Mouse (Mus musculus): ENCODE measurements at regions not wholly inside any gene's neighbourhood (a gene's known extent, or its start where the extent isn't known, plus 50 kb on each side); places are given as distances from the start of the nearest gene placed in this dataset.

- WGBS, result 90% methylated on average over 5 of the region's 5 CpGs
- Histone ChIP-seq H3K4me3 (ENCODE audit: low read depth, low read length) (no peak overlapping the region), H3K27ac (ENCODE audit: low read depth, low read length) (no peak overlapping the region), H3K4me1 (ENCODE audit: insufficient read depth, low read length) (no peaks in the 10 kb centered on the region), H3K9ac (replicated peaks; ENCODE audit: low read length, poor library complexity, severe bottlenecking) (no peak overlapping the region), H3K36me3 (ENCODE audit: insufficient read depth, low read length) (no peaks in the 10 kb centered on the region), H3K4me2 (ENCODE audit: low read depth, low read length, poor library complexity, severe bottlenecking) (no peak overlapping the region), H3K9me3 (ENCODE audit: low read length) (no peaks in the 10 kb centered on the region), H3K27me3 (ENCODE audit: insufficient read depth, low read length) (no peaks in the 10 kb centered on the region)
- no peak for TF ChIP-seq CTCF (IDR thresholded peaks at IDR 0.05)
- ATAC-seq (ENCODE audit: low FRiP score) (no peak), DNase-seq (ENCODE audit: low spot score) (no peak)
Observed at GRCm38 (mm10) chr13:110913687-110914086, 341.1 kb upstream of the Actbl2 start.

GRCm38 (mm10) chr13:110915161-110915560 is 339.7 kb upstream of the Actbl2 start:
- DNase-seq (ENCODE audit: low spot score) (no peak), ATAC-seq (ENCODE audit: low FRiP score) (no peak)
- 83% methylated on average over 1 of the region's 1 CpGs for WGBS
- no peak overlapping the region for H3K4me3 ChIP-seq (ENCODE audit: low read depth, low read length)
- no peak overlapping the region for H3K27ac ChIP-seq (ENCODE audit: low read depth, low read length)
- H3K9me3 ChIP-seq (ENCODE audit: low read length), result no peaks in the 10 kb centered on the region
- H3K4me2 ChIP-seq (ENCODE audit: low read depth, low read length, poor library complexity, severe bottlenecking), result no peak overlapping the region
- no peaks in the 10 kb centered on the region for H3K27me3 ChIP-seq (ENCODE audit: insufficient read depth, low read length)
- no peaks in the 10 kb centered on the region for H3K4me1 ChIP-seq (ENCODE audit: insufficient read depth, low read length)
- H3K9ac ChIP-seq (replicated peaks; ENCODE audit: low read length, poor library complexity, severe bottlenecking), result no peak overlapping the region
- no peaks in the 10 kb centered on the region for H3K36me3 ChIP-seq (ENCODE audit: insufficient read depth, low read length)
- TF ChIP-seq CTCF (IDR thresholded peaks at IDR 0.05), result no peak

DNA sequence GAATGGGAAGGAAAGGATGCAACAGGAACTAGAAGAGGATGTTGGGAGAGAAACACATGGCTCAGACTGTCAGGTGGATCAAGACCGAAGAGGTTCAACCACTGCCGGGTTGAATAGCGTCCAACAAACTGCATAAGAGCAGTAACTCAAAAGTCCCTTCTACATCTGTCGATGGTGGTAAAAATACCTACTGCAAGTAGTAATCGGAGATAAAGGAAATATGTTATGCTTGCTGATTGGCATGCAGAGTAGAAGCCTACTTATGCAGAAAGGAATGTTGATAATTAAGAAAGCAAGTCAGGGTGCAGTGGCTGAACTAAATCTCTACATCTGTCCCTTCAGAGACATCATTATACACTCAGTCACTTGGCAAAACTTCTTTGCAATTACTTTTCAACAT is 330.9 kb upstream of the Actbl2 start:
- 95% methylated on average over 5 of the region's 5 CpGs for WGBS
- Histone ChIP-seq H3K27me3 (ENCODE audit: insufficient read depth, low read length) (no peaks in the 10 kb centered on the region), H3K27ac (ENCODE audit: low read depth, low read length) (no peak overlapping the region), H3K4me1 (ENCODE audit: insufficient read depth, low read length) (no peaks in the 10 kb centered on the region), H3K36me3 (ENCODE audit: insufficient read depth, low read length) (no peaks in the 10 kb centered on the region), H3K9ac (replicated peaks; ENCODE audit: low read length, poor library complexity, severe bottlenecking) (no peak overlapping the region), H3K4me2 (ENCODE audit: low read depth, low read length, poor library complexity, severe bottlenecking) (no peak overlapping the region), H3K9me3 (ENCODE audit: low read length) (no peaks in the 10 kb centered on the region), H3K4me3 (ENCODE audit: low read depth, low read length) (no peak overlapping the region)
- no peak for TF ChIP-seq CTCF (IDR thresholded peaks at IDR 0.05)
- ATAC-seq (ENCODE audit: low FRiP score) (no peak), DNase-seq (ENCODE audit: low spot score) (no peak)

GRCm38 (mm10) chr13:110924897-110925296 is 329.9 kb upstream of the Actbl2 start:
- Histone ChIP-seq H3K4me1 (ENCODE audit: insufficient read depth, low read length) (no peaks in the 10 kb centered on the region), H3K9me3 (ENCODE audit: low read length) (no peaks in the 10 kb centered on the region), H3K27ac (ENCODE audit: low read depth, low read length) (no peak overlapping the region), H3K4me2 (ENCODE audit: low read depth, low read length, poor library complexity, severe bottlenecking) (no peak overlapping the region), H3K36me3 (ENCODE audit: insufficient read depth, low read length) (no peaks in the 10 kb centered on the region), H3K9ac (replicated peaks; ENCODE audit: low read length, poor library complexity, severe bottlenecking) (no peak overlapping the region), H3K4me3 (ENCODE audit: low read depth, low read length) (no peak overlapping the region), H3K27me3 (ENCODE audit: insufficient read depth, low read length) (no peaks in the 10 kb centered on the region)
- DNase-seq (ENCODE audit: low spot score) (no peak), ATAC-seq (ENCODE audit: low FRiP score) (no peak)
- WGBS, result 95% methylated on average over 3 of the region's 3 CpGs
- TF ChIP-seq CTCF (IDR thresholded peaks at IDR 0.05), result no peak

GRCm38 (mm10) chr13:110928143-110928542 is 326.7 kb upstream of the Actbl2 start:
- no peaks in the 10 kb centered on the region for H3K4me1 ChIP-seq (ENCODE audit: insufficient read depth, low read length)
- no peak overlapping the region for H3K27ac ChIP-seq (ENCODE audit: low read depth, low read length)
- H3K4me3 ChIP-seq (ENCODE audit: low read depth, low read length), result no peak overlapping the region
- no peak for TF ChIP-seq CTCF (IDR thresholded peaks at IDR 0.05)
- no peak overlapping the region for H3K9ac ChIP-seq (replicated peaks; ENCODE audit: low read length, poor library complexity, severe bottlenecking)
- ATAC-seq (ENCODE audit: low FRiP score) (no peak), DNase-seq (ENCODE audit: low spot score) (no peak)
- H3K4me2 ChIP-seq (ENCODE audit: low read depth, low read length, poor library complexity, severe bottlenecking), result no peak overlapping the region
- WGBS, result 73% methylated on average over 3 of the region's 3 CpGs
- no peaks in the 10 kb centered on the region for H3K27me3 ChIP-seq (ENCODE audit: insufficient read depth, low read length)
- H3K9me3 ChIP-seq (ENCODE audit: low read length), result no peaks in the 10 kb centered on the region
- H3K36me3 ChIP-seq (ENCODE audit: insufficient read depth, low read length), result no peaks in the 10 kb centered on the region

- H3K4me2 ChIP-seq (ENCODE audit: low read depth, low read length, poor library complexity, severe bottlenecking), result no peak overlapping the region
- H3K4me1 ChIP-seq (ENCODE audit: insufficient read depth, low read length), result no peaks in the 10 kb centered on the region
- TF ChIP-seq CTCF (IDR thresholded peaks at IDR 0.05), result no peak
- no peaks in the 10 kb centered on the region for H3K27me3 ChIP-seq (ENCODE audit: insufficient read depth, low read length)
- H3K36me3 ChIP-seq (ENCODE audit: insufficient read depth, low read length), result no peaks in the 10 kb centered on the region
- no peak overlapping the region for H3K27ac ChIP-seq (ENCODE audit: low read depth, low read length)
- H3K4me3 ChIP-seq (ENCODE audit: low read depth, low read length), result no peak overlapping the region
- DNase-seq (ENCODE audit: low spot score) (no peak), ATAC-seq (ENCODE audit: low FRiP score) (no peak)
- no peaks in the 10 kb centered on the region for H3K9me3 ChIP-seq (ENCODE audit: low read length)
- H3K9ac ChIP-seq (replicated peaks; ENCODE audit: low read length, poor library complexity, severe bottlenecking), result no peak overlapping the region
- 81% methylated on average over 3 of the region's 3 CpGs for WGBS
Observed at GRCm38 (mm10) chr13:110928894-110929293, 325.9 kb upstream of the Actbl2 start.
